ENCODE assay signal across 16 mouse cellular contexts in the genomic region with DNA sequence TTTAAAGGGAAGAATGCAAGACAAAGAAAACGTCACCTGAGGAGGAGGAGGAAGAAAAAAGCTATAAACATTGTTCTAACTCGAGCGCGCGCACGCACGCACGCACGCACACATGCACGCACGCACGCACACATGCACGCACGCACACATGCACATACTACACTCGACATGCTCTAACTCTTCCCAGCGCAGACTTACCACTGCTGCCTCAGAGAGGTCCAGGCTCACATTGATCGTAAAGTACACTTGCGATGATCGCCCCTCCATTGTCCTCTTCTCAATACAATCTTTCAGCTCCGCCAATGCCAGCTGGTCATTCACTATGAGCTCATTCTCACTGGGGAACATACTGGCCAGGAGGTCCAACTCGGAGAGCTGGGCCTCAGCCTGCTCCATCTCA.
"Had no signal": no experiment of that assay in that cellular context is flagged by ENCODE, and none has a peak within 500 bp of the region (broad histone marks: within the 10 kb centered on the region; RNA-seq: fewer than 3 reads in every experiment).

No protein-coding gene starts in this region.

- H3K9ac ChIP-seq: lung, embryonic 14.5 days; midbrain, embryonic 12.5 days; neural tube, embryonic 12.5 days had no signal

- H3K27me3 ChIP-seq: midbrain, embryonic 12.5 days; neural tube, embryonic 12.5 days had no signal

- H3K9me3 ChIP-seq: midbrain, embryonic 10.5 days; midbrain, embryonic 12.5 days; neural tube, embryonic 12.5 days had no signal

- H3K4me2 ChIP-seq: lung, embryonic 14.5 days; midbrain, embryonic 12.5 days; neural tube, embryonic 12.5 days had no signal

- H3K36me3 ChIP-seq: midbrain, embryonic 12.5 days; neural tube, embryonic 12.5 days had no signal

- H3K27ac ChIP-seq: midbrain, embryonic 10.5 days; midbrain, embryonic 12.5 days; neural tube, embryonic 12.5 days had no signal

- DNase-seq: lung, adult 18-20 months; lung, embryonic 14.5 days; lung, postnatal 10 days; lung, postnatal 4 days; midbrain, embryonic 14.5 days; retina, postnatal 1 day; right cerebral cortex, adult 18-20 months; right cerebral cortex, postnatal 25 days; right cerebral cortex, postnatal 4 days; spleen, adult 18-20 months; thymus, adult 18-20 months; thymus, postnatal 14 days; thymus, postnatal 36 days had no signal

- H3K4me3 ChIP-seq: midbrain, embryonic 10.5 days; midbrain, embryonic 12.5 days; neural tube, embryonic 12.5 days had no signal
